Mouse (Mus musculus): ENCODE results near the gene Pitpnm1.

DNA sequence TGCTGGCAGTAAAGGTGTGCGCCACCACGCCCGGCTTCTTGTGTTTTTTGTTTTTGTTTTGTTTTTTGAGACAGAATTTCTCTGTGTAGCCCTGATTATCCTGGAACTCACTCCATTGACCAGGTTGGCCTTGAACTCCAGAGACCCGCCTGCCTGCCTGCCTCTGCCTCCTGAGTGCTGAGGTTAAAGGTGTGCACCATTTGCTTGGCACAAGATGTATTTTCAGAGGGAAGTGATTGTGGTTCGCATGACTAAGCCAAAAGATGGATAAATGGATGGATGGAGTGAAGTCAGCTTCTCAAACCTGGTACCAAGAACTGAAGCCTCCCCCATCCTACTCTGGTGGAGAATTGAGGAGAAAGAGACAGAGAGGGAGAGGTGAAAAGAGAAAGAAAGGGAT lies 45.2 kb upstream of the Pitpnm1 start:
- TF ChIP-seq CTCF (IDR thresholded peaks at IDR 0.05; ENCODE audit: borderline replicate concordance, insufficient read depth, low read depth, low read length) (no peak), POLR2A (IDR thresholded peaks at IDR 0.05; ENCODE audit: borderline replicate concordance, insufficient read depth, low read length) (no peak)
